Mouse (Mus musculus): ENCODE measurements around the gene Izumo1.

The Izumo1 gene

DNA sequence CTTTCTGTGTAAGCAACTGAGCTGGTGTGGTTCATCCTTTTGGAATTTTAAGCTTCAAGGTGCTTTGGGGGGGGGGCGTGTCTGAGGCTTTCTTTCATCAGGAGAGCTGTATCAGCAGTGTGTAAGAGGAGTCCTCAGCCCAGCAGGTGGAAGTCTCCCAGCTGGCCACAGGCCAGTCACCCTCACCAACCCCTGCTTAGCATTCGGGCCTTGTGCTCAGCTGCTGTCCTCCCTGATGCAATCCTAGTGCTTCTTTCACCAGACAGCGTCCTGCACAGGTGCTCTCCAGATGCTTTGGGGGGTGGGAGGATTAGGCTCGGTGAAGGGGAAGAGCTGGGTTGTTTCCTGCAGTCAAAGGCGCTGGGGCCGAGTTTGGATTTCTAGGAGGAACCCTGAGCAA is 5.3 kb upstream of the Izumo1 start:
- in situ Hi-C loops (cut with MboI; ENCODE audit: unreplicated experiment in 2 of 2) = no loop called here

DNA sequence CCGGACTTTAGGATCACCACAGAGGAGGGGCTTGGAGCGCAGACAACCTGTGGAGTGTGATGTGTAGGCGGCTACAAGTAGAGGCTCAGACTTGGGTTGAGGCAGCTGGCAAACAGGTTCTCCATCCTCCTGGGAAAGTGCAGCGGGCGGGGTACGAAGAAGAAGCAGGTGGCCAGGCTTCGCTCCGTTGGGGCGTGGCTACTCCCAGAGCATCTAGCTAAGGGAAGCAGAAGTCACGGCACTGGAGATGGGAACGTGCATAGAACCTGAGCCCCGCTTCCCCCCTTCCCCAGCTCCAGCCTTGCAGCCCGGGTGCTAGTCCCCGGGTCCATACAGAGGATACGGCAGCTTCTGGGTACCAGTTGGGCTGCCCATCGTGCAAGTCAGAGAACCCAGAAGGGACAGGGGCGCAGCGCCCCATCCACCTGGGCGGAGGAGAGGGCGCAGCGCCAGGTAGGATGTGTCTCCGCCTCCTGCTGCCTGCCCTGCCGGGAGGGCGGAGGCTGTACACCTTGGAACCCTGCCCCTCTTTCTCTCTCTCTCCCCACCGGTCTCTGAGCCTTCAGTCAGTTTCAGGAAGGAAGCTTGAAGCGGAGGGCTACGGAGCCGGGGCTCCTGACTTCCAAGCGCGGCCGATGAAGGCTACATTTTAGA is 4.4 kb upstream of the Izumo1 start, which contains the start of gene Fut1:
Gene Fut1 (plus strand): TSS at position 248 of the 654 bp plus-strand sequence.
- in situ Hi-C loops (cut with MboI; ENCODE audit: unreplicated experiment in 2 of 2) = no loop called here

DNA sequence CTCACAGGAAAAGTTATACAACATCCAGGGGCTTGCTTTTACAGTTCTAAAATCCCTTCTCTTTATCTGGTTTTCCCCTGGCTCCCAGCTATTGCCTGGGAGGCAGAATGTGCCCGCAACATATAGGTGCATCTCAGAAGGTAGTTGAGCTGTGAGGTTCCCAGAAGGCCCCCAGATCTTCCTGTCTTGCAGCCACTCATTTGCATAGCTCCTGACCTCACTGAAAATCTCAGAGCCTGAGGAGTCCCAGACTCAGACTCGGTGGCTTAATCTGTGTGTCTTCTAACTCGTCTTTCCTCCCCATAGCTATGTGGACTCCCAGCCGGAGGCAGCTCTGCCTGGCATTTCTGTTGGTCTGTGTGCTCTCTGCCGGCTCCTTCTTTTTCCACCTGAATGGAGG is 3.3 kb upstream of the Izumo1 start:
- in situ Hi-C loops (cut with MboI; ENCODE audit: unreplicated experiment in 2 of 2) = no loop called here

DNA sequence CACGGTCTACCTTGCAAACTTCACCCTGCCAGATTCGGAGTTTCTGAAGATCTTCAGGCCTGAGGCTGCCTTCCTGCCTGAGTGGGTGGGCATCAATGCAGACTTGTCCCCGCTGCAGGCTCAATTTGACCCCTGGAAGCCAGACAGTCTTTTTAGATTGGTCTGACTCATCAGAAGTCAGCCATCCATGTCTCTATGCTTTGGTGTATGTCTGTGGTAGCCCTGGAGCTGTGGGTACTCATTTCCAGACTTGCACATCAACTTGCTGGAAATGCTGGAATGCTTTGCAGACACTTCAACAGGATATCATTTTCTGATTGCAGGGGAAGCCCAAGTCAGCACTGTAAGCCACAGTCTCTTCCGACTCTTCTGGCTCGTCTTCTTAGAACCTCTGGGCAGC is 2.0 kb upstream of the Izumo1 start:
- in situ Hi-C loops (cut with MboI; ENCODE audit: unreplicated experiment in 2 of 2) = no loop called here

DNA sequence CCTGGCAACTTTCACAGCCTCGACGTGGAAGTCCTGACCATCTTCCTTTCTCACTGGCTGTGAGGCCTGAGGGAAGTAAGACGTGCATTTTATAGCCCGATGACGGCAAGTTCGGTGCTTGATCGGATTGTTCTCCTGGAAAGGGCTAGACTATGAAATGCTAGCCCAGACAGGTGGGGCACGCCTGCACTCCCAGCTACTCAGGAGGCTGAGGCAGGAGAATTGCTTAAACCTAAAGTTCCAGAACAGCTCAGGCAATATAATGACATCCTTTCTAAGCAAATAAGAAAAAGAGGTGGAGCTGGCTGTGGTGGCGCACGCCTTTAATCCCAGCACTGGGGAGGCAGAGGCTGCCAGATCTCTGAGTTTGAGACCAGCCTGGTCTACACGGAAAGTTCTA is 1.9 kb downstream of the Izumo1 start:
- in situ Hi-C loops (cut with MboI; ENCODE audit: unreplicated experiment in 2 of 2) = no loop called here

DNA sequence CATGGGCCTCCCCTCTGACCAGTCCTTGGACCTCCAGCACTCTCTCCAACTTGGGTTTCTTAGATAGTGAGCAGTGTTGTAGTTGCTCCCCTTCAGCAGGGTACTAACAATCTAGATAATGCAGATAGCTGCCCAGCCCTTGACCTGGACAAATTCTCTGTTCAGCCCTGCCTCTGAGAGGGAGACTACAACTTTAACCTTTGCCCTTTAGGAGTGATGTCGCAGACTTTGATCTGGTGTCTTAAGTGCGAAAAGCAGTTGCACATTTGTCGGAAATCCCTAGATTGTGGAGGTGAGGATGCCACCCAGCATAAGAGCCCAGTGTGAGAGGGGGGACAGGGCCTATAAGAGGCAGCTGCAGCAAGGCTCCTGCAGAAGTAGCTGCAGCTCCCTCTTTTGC is 3.1 kb downstream of the Izumo1 start:
- in situ Hi-C loops (cut with MboI; ENCODE audit: unreplicated experiment in 2 of 2) = no loop called here

DNA sequence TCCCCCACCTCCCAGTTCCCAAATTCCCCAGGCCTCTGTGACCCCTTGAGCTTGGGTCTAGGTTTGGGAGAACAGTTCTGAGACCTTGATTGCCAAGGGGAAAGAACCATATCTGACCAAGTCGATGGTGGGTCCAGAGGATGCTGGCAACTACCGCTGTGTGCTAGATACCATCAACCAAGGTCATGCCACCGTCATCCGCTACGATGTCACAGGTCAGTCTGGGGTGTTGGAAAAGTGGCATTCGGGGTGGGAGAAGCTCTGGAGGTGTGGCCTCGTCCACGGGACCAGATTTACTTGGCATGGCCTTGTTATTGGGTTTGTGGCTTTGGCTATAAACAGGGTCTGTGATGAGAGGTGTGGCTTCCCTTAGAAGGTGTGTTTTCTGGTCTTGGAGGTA is 3.9 kb downstream of the Izumo1 start:
- in situ Hi-C loops (cut with MboI; ENCODE audit: unreplicated experiment in 2 of 2) = no loop called here

DNA sequence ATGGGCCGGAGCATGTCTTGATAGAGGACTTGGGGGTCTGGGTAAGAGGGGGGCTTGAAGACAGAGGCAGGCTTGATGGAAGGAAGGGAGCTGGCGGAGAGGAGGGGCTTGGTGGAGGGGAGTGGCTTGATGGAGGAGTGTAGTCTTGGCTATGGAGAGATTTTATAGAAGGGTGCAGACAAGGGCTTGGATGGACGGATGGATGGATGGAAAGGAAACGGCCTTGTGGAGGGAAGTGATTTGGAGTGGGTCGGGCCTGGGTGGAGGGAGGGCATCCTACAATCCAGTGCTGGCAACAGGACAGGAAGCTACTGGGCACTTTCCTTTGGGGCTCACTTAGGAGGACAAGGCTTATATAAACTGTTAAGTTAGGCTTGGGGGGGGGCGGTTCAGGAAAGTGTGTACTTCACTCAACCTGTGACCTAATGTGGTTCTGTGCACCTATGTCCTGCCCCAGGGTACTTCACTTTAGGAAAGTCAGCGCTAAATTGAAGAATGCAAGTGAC is 5.0 kb downstream of the Izumo1 start:
- in situ Hi-C loops (cut with MboI; ENCODE audit: unreplicated experiment in 2 of 2) = no loop called here

DNA sequence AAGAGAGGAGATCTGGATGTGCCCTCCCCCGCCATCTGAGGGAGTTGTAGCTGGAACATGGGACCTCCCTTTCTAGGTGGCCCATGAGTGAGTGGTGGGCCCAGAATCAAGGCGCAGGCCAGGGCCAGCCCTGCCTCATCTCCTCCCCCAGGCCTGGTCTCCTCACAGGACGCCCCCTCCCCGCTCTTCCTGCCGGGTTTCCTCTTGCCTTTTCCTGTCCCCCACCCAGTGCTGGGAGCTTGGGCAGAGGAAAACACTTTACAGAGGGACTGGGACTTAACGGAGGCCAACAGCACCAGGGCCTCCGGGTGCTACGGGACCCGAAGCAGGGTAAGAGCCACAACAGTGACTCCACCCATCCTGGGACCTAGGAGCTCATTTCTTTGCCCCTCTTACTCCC is 5.7 kb downstream of the Izumo1 start, which contains the start of gene Rasip1:
Gene Rasip1 (plus strand): TSS at position 228 of the 400 bp plus-strand sequence.
- in situ Hi-C loops (cut with MboI; ENCODE audit: unreplicated experiment in 2 of 2) = no loop called here

DNA sequence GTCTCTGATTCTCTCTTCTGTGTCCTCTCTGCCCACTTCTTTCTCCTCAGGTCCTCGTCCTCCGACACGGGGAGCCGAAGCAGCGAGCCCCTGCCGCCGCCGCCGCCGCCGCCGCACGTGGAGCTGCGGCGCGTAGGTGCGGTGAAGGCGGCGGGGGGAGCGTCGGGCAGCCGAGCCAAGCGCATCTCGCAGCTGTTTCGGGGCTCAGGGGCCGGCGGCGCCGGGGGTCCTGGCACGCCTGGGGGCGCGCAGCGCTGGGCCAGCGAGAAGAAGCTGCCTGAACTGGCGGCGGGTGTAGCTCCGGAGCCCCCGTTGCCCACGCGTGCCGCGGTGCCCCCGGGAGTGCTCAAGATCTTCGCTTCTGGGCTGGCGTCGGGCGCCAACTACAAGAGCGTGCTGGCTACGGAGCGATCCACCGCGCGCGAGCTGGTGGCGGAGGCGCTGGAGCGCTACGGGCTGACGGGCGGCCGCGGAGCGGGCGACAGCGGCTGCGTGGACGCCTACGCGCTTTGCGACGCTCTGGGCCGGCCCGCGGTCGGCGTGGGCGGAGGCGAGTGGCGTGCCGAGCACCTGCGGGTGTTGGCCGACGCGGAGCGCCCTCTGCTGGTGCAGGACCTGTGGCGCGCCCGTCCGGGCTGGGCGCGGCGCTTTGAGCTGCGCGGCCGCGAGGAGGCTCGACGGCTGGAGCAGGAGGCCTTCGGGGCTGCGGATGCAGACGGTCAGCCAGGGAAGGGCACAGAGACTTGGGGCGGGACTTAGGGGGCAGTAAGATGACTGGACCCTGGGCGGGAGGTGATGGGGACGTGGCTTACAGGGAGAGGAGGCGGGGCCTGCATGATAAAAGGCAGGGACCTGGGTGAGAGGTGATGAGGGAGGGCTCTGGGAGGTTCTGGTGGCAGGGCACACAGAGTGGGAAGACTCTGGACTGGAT is 7.0 kb downstream of the Izumo1 start:
- in situ Hi-C loops (cut with MboI; ENCODE audit: unreplicated experiment in 2 of 2) = no loop called here

DNA sequence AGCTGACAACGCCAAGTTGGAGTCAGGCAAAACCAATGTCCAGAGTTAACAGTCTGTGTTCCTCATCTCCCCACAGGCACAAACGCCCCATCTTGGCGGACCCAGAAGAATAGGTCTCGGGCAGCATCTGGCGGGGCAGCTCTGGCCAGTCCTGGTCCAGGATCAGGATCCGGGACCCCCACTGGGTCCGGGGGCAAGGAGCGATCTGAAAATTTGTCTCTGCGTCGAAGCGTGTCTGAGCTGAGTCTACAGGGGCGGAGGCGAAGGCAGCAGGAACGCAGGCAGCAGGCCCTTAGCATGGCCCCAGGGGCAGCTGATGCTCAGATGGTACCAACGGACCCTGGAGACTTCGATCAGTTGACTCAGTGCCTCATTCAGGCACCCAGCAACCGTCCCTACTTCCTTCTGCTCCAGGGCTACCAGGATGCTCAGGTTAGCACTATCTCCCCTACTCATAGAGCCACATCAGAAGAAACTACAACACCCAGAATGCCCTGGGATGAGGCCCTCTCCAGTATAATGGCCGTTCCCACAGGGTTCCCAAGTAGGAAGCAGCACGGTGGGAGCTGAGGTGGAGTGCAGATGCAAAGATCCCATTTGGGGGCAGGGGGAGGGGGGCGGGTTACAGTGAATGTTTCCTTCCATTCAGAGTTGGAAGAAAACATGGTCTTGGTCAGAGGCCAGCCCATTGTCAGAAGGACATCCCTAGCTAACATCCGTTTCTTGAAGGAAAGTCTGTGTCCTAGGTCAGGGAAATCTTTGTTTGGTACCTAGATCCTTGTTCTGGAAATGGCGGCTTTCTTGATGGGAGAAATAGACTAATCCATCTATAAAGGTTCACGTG is 8.7 kb downstream of the Izumo1 start:
- in situ Hi-C loops (cut with MboI; ENCODE audit: unreplicated experiment in 2 of 2) = no loop called here

DNA sequence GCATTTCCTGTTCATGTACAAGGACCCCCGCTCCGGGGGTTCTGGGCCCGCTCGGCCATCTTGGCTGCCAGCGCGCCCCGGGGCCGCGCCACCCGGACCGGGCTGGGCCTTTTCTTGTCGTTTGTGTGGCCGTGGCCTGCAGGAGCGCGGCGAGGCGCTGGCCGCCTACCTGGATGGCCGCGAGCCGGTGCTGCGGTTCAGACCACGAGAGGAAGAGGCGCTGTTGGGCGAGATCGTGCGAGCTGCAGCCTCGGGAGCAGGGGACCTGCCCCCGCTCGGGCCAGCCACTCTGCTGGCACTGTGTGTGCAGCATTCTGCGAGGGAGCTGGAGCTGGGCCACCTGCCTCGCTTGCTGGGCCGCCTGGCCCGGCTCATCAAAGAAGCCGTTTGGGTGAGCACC is 10.9 kb downstream of the Izumo1 start:
- in situ Hi-C loops (cut with MboI; ENCODE audit: unreplicated experiment in 2 of 2) = no loop called here

DNA sequence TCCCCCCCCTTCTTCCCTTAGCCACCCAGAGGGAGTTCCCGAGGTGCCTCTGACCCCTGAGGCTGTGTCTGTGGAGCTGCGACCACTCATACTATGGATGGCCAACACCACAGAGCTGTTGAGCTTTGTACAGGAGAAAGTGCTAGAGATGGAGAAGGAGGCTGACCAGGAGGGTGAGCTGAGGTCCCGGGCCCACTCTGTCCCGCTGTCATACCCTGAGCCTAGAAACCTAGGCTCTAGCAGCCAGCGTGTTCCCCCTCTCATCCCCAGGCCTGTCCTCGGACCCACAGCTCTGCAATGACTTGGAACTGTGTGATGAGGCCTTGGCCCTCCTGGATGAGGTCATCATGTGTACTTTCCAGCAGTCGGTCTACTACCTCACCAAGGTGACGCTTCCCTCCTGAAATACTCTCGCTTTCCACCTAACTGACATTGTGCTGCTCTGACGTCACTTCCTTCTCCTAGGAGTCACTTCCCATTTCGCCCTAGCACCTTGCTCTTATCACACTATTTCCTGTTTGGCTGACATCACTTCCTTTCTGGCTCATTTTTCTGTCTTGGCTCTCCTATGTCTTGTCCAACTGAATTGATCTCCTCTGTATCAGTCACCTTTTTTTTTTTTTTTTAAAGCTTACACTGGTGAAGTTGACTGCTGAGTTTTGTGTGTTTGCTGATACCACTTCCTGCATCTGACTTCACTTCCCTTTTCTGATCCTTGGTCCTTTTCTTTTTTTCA is 13.5 kb downstream of the Izumo1 start:
- in situ Hi-C loops (cut with MboI; ENCODE audit: unreplicated experiment in 2 of 2) = no loop called here

DNA sequence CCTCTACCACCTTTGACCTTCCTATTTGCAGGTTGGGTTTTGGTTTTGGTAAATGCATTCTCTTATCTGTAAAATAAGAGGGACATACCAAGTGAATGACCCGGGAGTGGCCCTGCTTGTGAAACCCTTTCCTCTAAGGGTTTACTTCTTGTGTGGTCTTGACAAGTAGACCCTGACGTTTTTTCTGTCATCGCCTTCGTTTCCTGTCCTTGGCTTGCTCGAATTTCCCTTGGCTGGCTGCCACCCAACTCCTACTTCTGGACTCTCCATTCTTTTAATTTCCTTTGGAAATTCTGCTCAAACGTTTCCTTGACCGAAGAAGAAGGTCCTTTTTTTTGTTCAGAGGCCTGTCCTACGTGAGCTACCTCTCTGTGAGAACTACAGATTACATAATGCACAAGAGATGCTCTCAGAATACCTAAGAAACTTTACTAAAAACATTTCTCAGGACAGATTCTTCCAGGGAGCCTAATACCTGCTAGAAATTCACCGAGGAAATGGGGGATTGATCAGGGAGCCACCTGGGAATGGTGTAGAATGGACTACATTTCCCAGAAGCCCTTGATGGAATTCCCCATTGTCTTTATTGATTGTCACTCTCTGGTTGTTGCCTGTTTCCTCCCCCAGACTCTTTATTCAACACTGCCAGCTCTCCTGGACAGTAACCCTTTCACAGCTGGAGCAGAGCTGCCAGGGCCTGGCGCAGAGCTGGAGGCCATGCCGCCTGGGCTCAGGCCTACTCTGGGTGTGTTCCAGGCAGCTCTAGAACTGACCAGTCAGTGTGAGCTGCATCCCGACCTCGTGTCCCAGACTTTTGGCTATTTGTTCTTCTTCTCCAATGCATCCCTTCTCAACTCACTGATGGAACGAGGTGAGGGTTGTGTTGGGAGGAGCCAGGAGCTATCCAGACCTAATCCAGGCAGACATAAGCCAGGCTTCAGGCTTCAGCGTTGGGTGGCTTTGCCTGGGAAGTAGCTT is 14.4 kb downstream of the Izumo1 start:
- in situ Hi-C loops (cut with MboI; ENCODE audit: unreplicated experiment in 2 of 2) = no loop called here

DNA sequence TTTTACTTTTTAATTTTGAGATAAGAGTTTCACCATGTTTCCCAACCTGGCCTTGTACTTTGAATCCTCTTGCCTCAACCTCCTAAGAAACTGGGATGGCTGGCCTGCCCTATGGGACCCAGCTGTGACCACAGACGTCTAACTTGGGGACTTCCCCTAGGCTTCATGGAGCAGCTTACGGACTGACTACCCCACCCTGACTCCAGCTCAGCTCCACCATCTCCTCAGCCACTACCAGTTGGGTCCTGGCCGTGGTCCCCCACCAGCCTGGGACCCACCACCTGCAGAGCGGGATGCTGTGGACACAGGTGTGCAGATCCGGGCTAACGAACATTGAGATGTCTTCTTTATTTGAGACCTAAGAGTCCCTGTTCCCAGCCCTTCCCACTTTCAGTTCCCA is 16.1 kb downstream of the Izumo1 start:
- in situ Hi-C loops (cut with MboI; ENCODE audit: unreplicated experiment in 2 of 2) = no loop called here

DNA sequence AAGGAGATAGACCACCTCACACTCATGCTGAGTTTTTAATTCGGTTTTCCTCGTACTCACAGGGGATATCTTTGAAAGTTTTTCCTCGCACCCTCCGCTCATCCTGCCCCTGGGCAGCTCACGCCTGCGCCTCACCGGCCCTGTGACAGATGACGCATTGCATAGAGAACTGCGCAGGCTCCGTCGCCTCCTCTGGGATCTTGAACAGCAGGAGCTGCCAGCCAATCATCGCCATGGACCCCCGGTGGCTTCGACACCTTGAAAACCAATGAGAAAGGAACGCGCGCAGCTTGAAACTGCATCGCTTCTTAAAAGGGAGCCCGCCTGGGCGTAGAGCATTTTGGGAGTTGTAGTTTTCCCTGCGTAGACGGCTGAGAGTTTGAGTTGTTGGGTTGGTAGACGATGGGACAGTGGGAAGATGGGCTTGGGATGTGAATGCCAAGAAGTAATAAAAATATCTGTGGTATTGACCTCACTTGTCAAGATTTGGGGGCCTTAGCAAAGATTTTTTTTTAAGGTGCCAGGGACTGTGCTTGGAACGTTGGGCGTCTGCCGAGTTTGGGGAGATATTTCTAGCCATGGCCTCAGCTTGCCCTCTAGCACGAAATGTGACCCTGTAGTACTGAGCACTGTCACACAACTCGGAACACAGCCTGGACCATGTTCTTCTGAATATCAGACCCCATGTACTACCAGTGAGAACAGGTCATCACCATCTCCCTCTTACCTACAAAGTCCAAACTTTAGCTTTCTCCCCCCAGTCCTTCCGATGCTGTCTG is 17.2 kb downstream of the Izumo1 start:
- in situ Hi-C loops (cut with MboI; ENCODE audit: unreplicated experiment in 2 of 2) = no loop called here

DNA sequence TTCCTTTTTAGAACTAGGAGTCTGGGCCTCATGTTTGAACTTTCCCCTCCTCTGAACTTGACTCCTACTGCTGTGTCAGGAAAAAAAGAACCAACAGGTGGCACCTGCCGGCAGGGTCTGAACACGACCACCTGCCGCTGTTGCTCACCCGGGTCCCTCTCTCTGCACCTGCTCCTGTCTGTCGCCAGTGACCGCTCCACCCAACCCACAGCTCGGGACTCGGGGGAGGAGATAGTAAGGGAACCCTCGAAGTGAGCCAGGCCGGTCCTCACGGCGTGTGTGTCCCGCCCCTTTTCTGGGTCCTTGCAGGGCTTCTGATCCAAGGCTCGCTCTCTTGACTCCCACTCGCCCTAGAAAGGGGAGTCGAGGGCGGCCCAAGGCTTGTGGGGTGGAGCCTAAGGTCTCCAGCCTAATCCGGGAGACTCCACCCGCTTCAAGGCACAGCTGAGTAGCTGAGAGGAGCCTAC is 18.0 kb downstream of the Izumo1 start, which contains the start of gene Mamstr:
Gene Mamstr (plus strand): TSS at position 417 of the 467 bp plus-strand sequence.
- in situ Hi-C loops (cut with MboI; ENCODE audit: unreplicated experiment in 2 of 2) = no loop called here
